Mouse (Mus musculus) myocyte (in vitro differentiated cells): ENCODE results near the gene Mrpl4.

ENCODE experiments used
- CEBPB ChIP-seq: IDR thresholded peaks from 2 replicates; pipeline ENCODE4 v1.6.1; 2011; ENCODE audit warnings: mild to moderate bottlenecking, moderate library complexity; ENCODE audit not compliant: poor library complexity, insufficient read depth, severe bottlenecking
- E2F4 ChIP-seq: IDR thresholded peaks from one replicate; pipeline ENCODE4 v1.6.1; 2011; ENCODE audit warnings: mild to moderate bottlenecking, control low read depth, moderate library complexity; ENCODE audit not compliant: insufficient read depth
- MAX ChIP-seq: IDR thresholded peaks from one replicate; pipeline ENCODE4 v1.6.1; 2011; ENCODE audit warnings: low read depth, mild to moderate bottlenecking, control low read depth
- MYOD1 ChIP-seq, 3 experiments: IDR thresholded peaks; one replicate each; pipeline ENCODE4 v1.6.1; 2011; ENCODE audit warnings: control low read depth in 2 of 3, low read depth in 2 of 3, mild to moderate bottlenecking in 2 of 3, moderate library complexity in 1 of 3; ENCODE audit not compliant: insufficient read length in 2 of 3, control insufficient read depth in 1 of 3
- MYOG ChIP-seq, 3 experiments: IDR thresholded peaks; one replicate each; pipeline ENCODE4 v1.6.1; 2011; ENCODE audit warnings: control low read depth in 2 of 3, low read depth in 2 of 3, mild to moderate bottlenecking in 2 of 3; ENCODE audit not compliant: insufficient read length in 2 of 3, control insufficient read depth in 1 of 3, insufficient read depth in 1 of 3
- POLR2A ChIP-seq: IDR thresholded peaks from one replicate; pipeline ENCODE4 v1.6.1; 2011; ENCODE audit warnings: low read depth, mild to moderate bottlenecking, control low read depth, moderate library complexity; ENCODE audit not compliant: insufficient read length
- POLR2AphosphoS2 ChIP-seq: IDR thresholded peaks from one replicate; pipeline ENCODE4 v1.6.1; 2011; ENCODE audit warnings: low read depth, control low read depth; ENCODE audit not compliant: insufficient read length
- REST ChIP-seq: IDR thresholded peaks from one replicate; pipeline ENCODE4 v1.6.1; 2011; ENCODE audit warnings: mild to moderate bottlenecking, control low read depth, moderate library complexity; ENCODE audit not compliant: insufficient read depth, insufficient read length
- SRF ChIP-seq: IDR thresholded peaks from one replicate; pipeline ENCODE4 v1.6.1; 2011; ENCODE audit warnings: low read depth; ENCODE audit not compliant: control insufficient read depth, insufficient read length
- TCF12 ChIP-seq: IDR thresholded peaks from one replicate; pipeline ENCODE4 v1.6.1; 2011; ENCODE audit warnings: mild to moderate bottlenecking, control low read depth; ENCODE audit not compliant: poor library complexity, insufficient read depth, severe bottlenecking
- TCF3 ChIP-seq: IDR thresholded peaks from one replicate; pipeline ENCODE4 v1.6.1; 2011; ENCODE audit warnings: low read depth, control low read depth; ENCODE audit not compliant: insufficient read length
- USF1 ChIP-seq: IDR thresholded peaks from one replicate; pipeline ENCODE4 v1.6.1; 2011; ENCODE audit warnings: low read depth, mild to moderate bottlenecking, control low read depth, moderate library complexity

- TF ChIP-seq CEBPB, result no peak
- no peak for TF ChIP-seq POLR2A
- no peak for TF ChIP-seq USF1
- TF ChIP-seq SRF, result no peak
- TF ChIP-seq POLR2AphosphoS2, result no peak
- no peak for TF ChIP-seq MYOD1 (IDR thresholded peaks at IDR 0.05; ENCODE audit: control insufficient read depth in 1 of 3, insufficient read length in 2 of 3, low read depth in 2 of 3)
- no peak for TF ChIP-seq E2F4
- TF ChIP-seq TCF3, result no peak
- no peak for TF ChIP-seq MAX
- TF ChIP-seq TCF12, result no peak
- no peak for TF ChIP-seq MYOG (IDR thresholded peaks at IDR 0.05; ENCODE audit: control insufficient read depth in 1 of 3, insufficient read depth in 1 of 3, insufficient read length in 2 of 3, low read depth in 2 of 3)
- TF ChIP-seq REST, result no peak
Measured at GRCm38 (mm10) chr9:21034481-21035085, 32.0 kb downstream of the Mrpl4 start.
